Mouse (Mus musculus): Measurements from ENCODE around the gene Runx1. TPM values are rescaled to one million over a fixed set of nuclear protein-coding genes. Genes with fewer than 3 reads are reported as not detected.

The Runx1 gene
- polyA plus RNA-seq, 1 experiment from 2014 or later: 0.59 TPM

GRCm38 (mm10) chr16:92653816-92654215 is 172.1 kb downstream of the Runx1 start:
- ATAC-seq (ENCODE audit: low read depth): no peak
- 58% methylated on average over 5 of the region's 5 CpGs for WGBS
- Histone ChIP-seq H3K4me3 (ENCODE audit: low read depth, low read length) (no peak overlapping the region), H3K36me3 (ENCODE audit: control insufficient read depth, insufficient read depth, low read length) (no peaks in the 10 kb centered on the region), H3K9me3 (ENCODE audit: control insufficient read depth, low read length) (no peaks in the 10 kb centered on the region), H3K9ac (replicated peaks; ENCODE audit: low read depth, low read length) (no peak overlapping the region), H3K4me1 (ENCODE audit: control insufficient read depth, insufficient read depth, low read length) (no peaks in the 10 kb centered on the region), H3K27me3 (ENCODE audit: control insufficient read depth, insufficient read depth, low read length) (no peaks in the 10 kb centered on the region), H3K4me2 (ENCODE audit: low read depth, low read length) (no peak overlapping the region), H3K27ac (ENCODE audit: low read depth, low read length) (no peak overlapping the region)

GRCm38 (mm10) chr16:92651256-92651655 is 174.7 kb downstream of the Runx1 start:
- Histone ChIP-seq H3K4me1 (ENCODE audit: control insufficient read depth, insufficient read depth, low read length) (no peaks in the 10 kb centered on the region), H3K9ac (replicated peaks; ENCODE audit: low read depth, low read length) (no peak overlapping the region), H3K36me3 (ENCODE audit: control insufficient read depth, insufficient read depth, low read length) (no peaks in the 10 kb centered on the region), H3K4me2 (ENCODE audit: low read depth, low read length) (no peak overlapping the region), H3K27ac (ENCODE audit: low read depth, low read length) (no peak overlapping the region), H3K27me3 (ENCODE audit: control insufficient read depth, insufficient read depth, low read length) (no peaks in the 10 kb centered on the region), H3K9me3 (ENCODE audit: control insufficient read depth, low read length) (no peaks in the 10 kb centered on the region), H3K4me3 (ENCODE audit: low read depth, low read length) (no peak overlapping the region)
- ATAC-seq (ENCODE audit: low read depth): no peak
- WGBS: 89% methylated on average over 3 of the region's 3 CpGs

GRCm38 (mm10) chr16:92646153-92646552 is 179.8 kb downstream of the Runx1 start:
- no peaks in the 10 kb centered on the region for H3K27me3 ChIP-seq (ENCODE audit: control insufficient read depth, insufficient read depth, low read length)
- no peaks in the 10 kb centered on the region for H3K4me1 ChIP-seq (ENCODE audit: control insufficient read depth, insufficient read depth, low read length)
- no peak for ATAC-seq (ENCODE audit: low read depth)
- H3K4me2 ChIP-seq (ENCODE audit: low read depth, low read length): no peak overlapping the region
- no peak overlapping the region for H3K27ac ChIP-seq (ENCODE audit: low read depth, low read length)
- H3K9me3 ChIP-seq (ENCODE audit: control insufficient read depth, low read length): no peaks in the 10 kb centered on the region
- 66% methylated on average over 13 of the region's 13 CpGs for WGBS
- no peak overlapping the region for H3K4me3 ChIP-seq (ENCODE audit: low read depth, low read length)
- H3K9ac ChIP-seq (replicated peaks; ENCODE audit: low read depth, low read length): no peak overlapping the region
- no peaks in the 10 kb centered on the region for H3K36me3 ChIP-seq (ENCODE audit: control insufficient read depth, insufficient read depth, low read length)

- no peaks in the 10 kb centered on the region for H3K9me3 ChIP-seq (ENCODE audit: control insufficient read depth, low read length)
Observed at GRCm38 (mm10) chr16:92645423-92646115, 180.4 kb downstream of the Runx1 start.

GRCm38 (mm10) chr16:92644718-92645422 is 181.1 kb downstream of the Runx1 start:
- Histone ChIP-seq H3K9ac (replicated peaks; ENCODE audit: low read depth, low read length) (no peak overlapping the region), H3K4me3 (ENCODE audit: low read depth, low read length) (no peak overlapping the region), H3K4me1 (ENCODE audit: control insufficient read depth, insufficient read depth, low read length) (no peaks in the 10 kb centered on the region), H3K36me3 (ENCODE audit: control insufficient read depth, insufficient read depth, low read length) (no peaks in the 10 kb centered on the region), H3K27me3 (ENCODE audit: control insufficient read depth, insufficient read depth, low read length) (no peaks in the 10 kb centered on the region), H3K9me3 (ENCODE audit: control insufficient read depth, low read length) (no peaks in the 10 kb centered on the region), H3K27ac (ENCODE audit: low read depth, low read length) (no peak overlapping the region), H3K4me2 (ENCODE audit: low read depth, low read length) (no peak overlapping the region)
- WGBS: 66% methylated on average over 15 of the region's 15 CpGs
- no peak for ATAC-seq (ENCODE audit: low read depth)

More at GRCm38 (mm10) chr16:92645423-92646115, 180.4 kb downstream of the Runx1 start:
- H3K4me3 ChIP-seq (ENCODE audit: low read depth, low read length): no peak overlapping the region
- no peak for ATAC-seq (ENCODE audit: low read depth)
- no peak overlapping the region for H3K27ac ChIP-seq (ENCODE audit: low read depth, low read length)
- no peak overlapping the region for H3K4me2 ChIP-seq (ENCODE audit: low read depth, low read length)
- no peaks in the 10 kb centered on the region for H3K4me1 ChIP-seq (ENCODE audit: control insufficient read depth, insufficient read depth, low read length)
- H3K9ac ChIP-seq (replicated peaks; ENCODE audit: low read depth, low read length): no peak overlapping the region
- no peaks in the 10 kb centered on the region for H3K27me3 ChIP-seq (ENCODE audit: control insufficient read depth, insufficient read depth, low read length)
- no peaks in the 10 kb centered on the region for H3K36me3 ChIP-seq (ENCODE audit: control insufficient read depth, insufficient read depth, low read length)
- WGBS: 64% methylated on average over 22 of the region's 22 CpGs

- no peaks in the 10 kb centered on the region for H3K9me3 ChIP-seq (ENCODE audit: control insufficient read depth, low read length)
- H3K36me3 ChIP-seq (ENCODE audit: control insufficient read depth, insufficient read depth, low read length): no peaks in the 10 kb centered on the region
- H3K9ac ChIP-seq (replicated peaks; ENCODE audit: low read depth, low read length): no peak overlapping the region
- no peaks in the 10 kb centered on the region for H3K4me1 ChIP-seq (ENCODE audit: control insufficient read depth, insufficient read depth, low read length)
- ATAC-seq (ENCODE audit: low read depth): no peak
- no peak overlapping the region for H3K4me3 ChIP-seq (ENCODE audit: low read depth, low read length)
- H3K27me3 ChIP-seq (ENCODE audit: control insufficient read depth, insufficient read depth, low read length): no peaks in the 10 kb centered on the region
- H3K4me2 ChIP-seq (ENCODE audit: low read depth, low read length): no peak overlapping the region
- WGBS: 82% methylated on average over 10 of the region's 10 CpGs
- no peak overlapping the region for H3K27ac ChIP-seq (ENCODE audit: low read depth, low read length)
Observed at GRCm38 (mm10) chr16:92644315-92644714, 181.6 kb downstream of the Runx1 start.

GRCm38 (mm10) chr16:92642283-92642682 is 183.7 kb downstream of the Runx1 start:
- Histone ChIP-seq H3K9me3 (ENCODE audit: control insufficient read depth, low read length) (no peaks in the 10 kb centered on the region), H3K4me2 (ENCODE audit: low read depth, low read length) (no peak overlapping the region), H3K4me1 (ENCODE audit: control insufficient read depth, insufficient read depth, low read length) (no peaks in the 10 kb centered on the region), H3K36me3 (ENCODE audit: control insufficient read depth, insufficient read depth, low read length) (no peaks in the 10 kb centered on the region), H3K27ac (ENCODE audit: low read depth, low read length) (no peak overlapping the region), H3K9ac (replicated peaks; ENCODE audit: low read depth, low read length) (no peak overlapping the region), H3K27me3 (ENCODE audit: control insufficient read depth, insufficient read depth, low read length) (no peaks in the 10 kb centered on the region), H3K4me3 (ENCODE audit: low read depth, low read length) (no peak overlapping the region)
- WGBS: 90% methylated on average over 8 of the region's 8 CpGs
- ATAC-seq (ENCODE audit: low read depth): no peak

GRCm38 (mm10) chr16:92641053-92641452 is 184.9 kb downstream of the Runx1 start:
- H3K9me3 ChIP-seq (ENCODE audit: control insufficient read depth, low read length): no peaks in the 10 kb centered on the region
- H3K9ac ChIP-seq (replicated peaks; ENCODE audit: low read depth, low read length): no peak overlapping the region
- no peak overlapping the region for H3K4me2 ChIP-seq (ENCODE audit: low read depth, low read length)
- no peak overlapping the region for H3K27ac ChIP-seq (ENCODE audit: low read depth, low read length)
- H3K27me3 ChIP-seq (ENCODE audit: control insufficient read depth, insufficient read depth, low read length): no peaks in the 10 kb centered on the region
- 68% methylated on average over 6 of the region's 6 CpGs for WGBS
- no peak overlapping the region for H3K4me3 ChIP-seq (ENCODE audit: low read depth, low read length)
- H3K4me1 ChIP-seq (ENCODE audit: control insufficient read depth, insufficient read depth, low read length): no peaks in the 10 kb centered on the region
- ATAC-seq (ENCODE audit: low read depth): no peak
- no peaks in the 10 kb centered on the region for H3K36me3 ChIP-seq (ENCODE audit: control insufficient read depth, insufficient read depth, low read length)

- Histone ChIP-seq H3K27me3 (ENCODE audit: control insufficient read depth, insufficient read depth, low read length) (no peaks in the 10 kb centered on the region), H3K27ac (ENCODE audit: low read depth, low read length) (no peak overlapping the region), H3K4me3 (ENCODE audit: low read depth, low read length) (no peak overlapping the region), H3K9me3 (ENCODE audit: control insufficient read depth, low read length) (no peaks in the 10 kb centered on the region), H3K36me3 (ENCODE audit: control insufficient read depth, insufficient read depth, low read length) (no peaks in the 10 kb centered on the region), H3K4me2 (ENCODE audit: low read depth, low read length) (no peak overlapping the region), H3K9ac (replicated peaks; ENCODE audit: low read depth, low read length) (no peak overlapping the region), H3K4me1 (ENCODE audit: control insufficient read depth, insufficient read depth, low read length) (no peaks in the 10 kb centered on the region)
- WGBS: 78% methylated on average over 8 of the region's 8 CpGs
- ATAC-seq (ENCODE audit: low read depth): no peak
Observed at GRCm38 (mm10) chr16:92639093-92639492, 186.9 kb downstream of the Runx1 start.
